Mouse (Mus musculus): ENCODE data around the gene Stk38l. TPM values are rescaled to one million over a fixed set of nuclear protein-coding genes. Genes with fewer than 3 reads are reported as not detected.

Stk38l gene
- polyA plus RNA-seq, 2 experiments: 1.7 to 4.4 TPM

GRCm38 (mm10) chr6:146793527-146793926 is 68.7 kb downstream of the Stk38l start:
- no peak overlapping the region for H3K4me2 ChIP-seq (ENCODE audit: low read depth)
- H3K9ac ChIP-seq (replicated peaks): no peak overlapping the region
- no peak for TF ChIP-seq EP300 (IDR thresholded peaks at IDR 0.05; ENCODE audit: low read depth)
- TF ChIP-seq CTCF (IDR thresholded peaks at IDR 0.05; ENCODE audit: low read depth): no peak
- WGBS (ENCODE audit: insufficient replicate concordance): 40% methylated on average over 3 of the region's 3 CpGs
- H3K36me3 ChIP-seq (replicated peaks; ENCODE audit: control insufficient read depth, insufficient read depth, low read depth): no peaks in the 10 kb centered on the region
- 0 out of 2 replicates have a peak, but pooled peaks cover 10% of the 10 kb centered on the region for H3K27me3 ChIP-seq (ENCODE audit: control insufficient read depth, insufficient read depth, low read length)
- DNase-seq (ENCODE audit: low read depth in 3 of 3, low spot score in 3 of 3): no peak
- H3K4me1 ChIP-seq (replicated peaks; ENCODE audit: control insufficient read depth in 2 of 2, insufficient read depth in 2 of 2, low read length in 1 of 2): 0 out of 4 replicates have a peak, but pooled peaks cover 0 to 5% of the 10 kb centered on the region in 2 experiments
- no peak overlapping the region for H3K27ac ChIP-seq
- no peaks in the 10 kb centered on the region for H3K9me3 ChIP-seq (ENCODE audit: control insufficient read depth, low read length)
- no peak for ATAC-seq (ENCODE audit: insufficient read depth)
- no peak overlapping the region for H3K4me3 ChIP-seq (ENCODE audit: insufficient read depth in 1 of 2, low read depth in 2 of 2, low read length in 2 of 2)

GRCm38 (mm10) chr6:146795166-146795923 is 70.5 kb downstream of the Stk38l start:
- Histone ChIP-seq H3K4me2 (ENCODE audit: low read depth) (peak overlapping the region; percentile 67), H3K9ac (replicated peaks) (no peak overlapping the region), H3K27ac (no peak overlapping the region), H3K4me3 (ENCODE audit: insufficient read depth in 1 of 2, low read depth in 2 of 2, low read length in 2 of 2) (peak overlapping the region; percentile 48 to 49), H3K36me3 (replicated peaks; ENCODE audit: control insufficient read depth, insufficient read depth, low read depth) (no peaks in the 10 kb centered on the region), H3K27me3 (ENCODE audit: control insufficient read depth, insufficient read depth, low read length) (0 out of 2 replicates have a peak, but pooled peaks cover 10% of the 10 kb centered on the region), H3K4me1 (replicated peaks; ENCODE audit: control insufficient read depth in 2 of 2, insufficient read depth in 2 of 2, low read length in 1 of 2) (0 out of 4 replicates have a peak, but pooled peaks cover 0 to 5% of the 10 kb centered on the region in 2 experiments), H3K9me3 (ENCODE audit: control insufficient read depth, low read length) (no peaks in the 10 kb centered on the region)
- no peak for TF ChIP-seq EP300 (IDR thresholded peaks at IDR 0.05; ENCODE audit: low read depth)
- no peak for TF ChIP-seq CTCF (IDR thresholded peaks at IDR 0.05; ENCODE audit: low read depth)
- ATAC-seq (ENCODE audit: insufficient read depth) (peak; percentile 20; the same call in 1 of the 2 replicates), DNase-seq (ENCODE audit: low read depth in 3 of 3, low spot score in 3 of 3) (no peak)
- WGBS (ENCODE audit: insufficient replicate concordance): 12% methylated on average over 22 of the region's 22 CpGs

GRCm38 (mm10) chr6:146795924-146796545 is 71.2 kb downstream of the Stk38l start, which contains the start of gene Arntl2:
TSS of gene Arntl2 (plus strand) at chr6:146796055.
- H3K4me1 ChIP-seq (replicated peaks; ENCODE audit: control insufficient read depth in 2 of 2, insufficient read depth in 2 of 2, low read length in 1 of 2): 0 out of 4 replicates have a peak, but pooled peaks cover 0 to 5% of the 10 kb centered on the region in 2 experiments
- peak in 1 of 3 experiments; percentile 16 for DNase-seq (ENCODE audit: low read depth in 3 of 3, low spot score in 3 of 3)
- peak within 1 kb of the TSS; percentile 67 for H3K4me2 ChIP-seq (ENCODE audit: low read depth)
- H3K4me3 ChIP-seq (ENCODE audit: insufficient read depth in 1 of 2, low read depth in 2 of 2, low read length in 2 of 2): peak within 1 kb of the TSS; percentile 48 to 49
- 1% methylated on average over 36 of the region's 36 CpGs for WGBS (ENCODE audit: insufficient replicate concordance)
- H3K9me3 ChIP-seq (ENCODE audit: control insufficient read depth, low read length): no peaks in the 10 kb centered on the region
- no peaks in the 10 kb centered on the region for H3K36me3 ChIP-seq (replicated peaks; ENCODE audit: control insufficient read depth, insufficient read depth, low read depth)
- ATAC-seq (ENCODE audit: insufficient read depth): peak; percentile 80
- H3K27ac ChIP-seq: no peak within 1 kb of the TSS
- TF ChIP-seq EP300 (IDR thresholded peaks at IDR 0.05; ENCODE audit: low read depth): no peak
- no peak for TF ChIP-seq CTCF (IDR thresholded peaks at IDR 0.05; ENCODE audit: low read depth)
- no peak within 1 kb of the TSS; the same call in 1 of the 2 replicates for H3K9ac ChIP-seq (replicated peaks)
- 0 out of 2 replicates have a peak, but pooled peaks cover 10% of the 10 kb centered on the region for H3K27me3 ChIP-seq (ENCODE audit: control insufficient read depth, insufficient read depth, low read length)

GRCm38 (mm10) chr6:146797446-146797845 is 72.7 kb downstream of the Stk38l start:
- Histone ChIP-seq H3K27me3 (ENCODE audit: control insufficient read depth, insufficient read depth, low read length) (0 out of 2 replicates have a peak, but pooled peaks cover 10% of the 10 kb centered on the region), H3K9me3 (ENCODE audit: control insufficient read depth, low read length) (no peaks in the 10 kb centered on the region), H3K36me3 (replicated peaks; ENCODE audit: control insufficient read depth, insufficient read depth, low read depth) (no peaks in the 10 kb centered on the region), H3K27ac (no peak overlapping the region), H3K4me2 (ENCODE audit: low read depth) (no peak overlapping the region), H3K4me1 (replicated peaks; ENCODE audit: control insufficient read depth in 2 of 2, insufficient read depth in 2 of 2, low read length in 1 of 2) (0 out of 4 replicates have a peak, but pooled peaks cover 0 to 5% of the 10 kb centered on the region in 2 experiments), H3K9ac (replicated peaks) (no peak overlapping the region), H3K4me3 (ENCODE audit: insufficient read depth in 1 of 2, low read depth in 2 of 2, low read length in 2 of 2) (no peak overlapping the region)
- ATAC-seq (ENCODE audit: insufficient read depth) (no peak), DNase-seq (ENCODE audit: low read depth in 3 of 3, low spot score in 3 of 3) (no peak)
- 54% methylated on average over 5 of the region's 5 CpGs for WGBS (ENCODE audit: insufficient replicate concordance)
- TF ChIP-seq EP300 (IDR thresholded peaks at IDR 0.05; ENCODE audit: low read depth): no peak
- TF ChIP-seq CTCF (IDR thresholded peaks at IDR 0.05; ENCODE audit: low read depth): no peak

- TF ChIP-seq EP300 (IDR thresholded peaks at IDR 0.05; ENCODE audit: low read depth) (no peak), CTCF (IDR thresholded peaks at IDR 0.05; ENCODE audit: low read depth) (no peak)
- Histone ChIP-seq H3K36me3 (replicated peaks; ENCODE audit: control insufficient read depth, insufficient read depth, low read depth) (no peaks in the 10 kb centered on the region), H3K9ac (replicated peaks) (no peak overlapping the region), H3K4me1 (replicated peaks; ENCODE audit: control insufficient read depth in 2 of 2, insufficient read depth in 2 of 2, low read length in 1 of 2) (peaks cover 0 to 5% of the 10 kb centered on the region in 2 experiments; a peak in 2 of 4 replicates), H3K4me2 (ENCODE audit: low read depth) (no peak overlapping the region), H3K9me3 (ENCODE audit: control insufficient read depth, low read length) (no peaks in the 10 kb centered on the region), H3K4me3 (ENCODE audit: insufficient read depth in 1 of 2, low read depth in 2 of 2, low read length in 2 of 2) (no peak overlapping the region), H3K27me3 (ENCODE audit: control insufficient read depth, insufficient read depth, low read length) (no peaks in the 10 kb centered on the region), H3K27ac (no peak overlapping the region)
- ATAC-seq (ENCODE audit: insufficient read depth) (no peak), DNase-seq (ENCODE audit: low read depth in 3 of 3, low spot score in 3 of 3) (no peak)
- WGBS (ENCODE audit: insufficient replicate concordance): 60% methylated on average over 6 of the region's 6 CpGs
These were observed 85.2 kb downstream of the Stk38l start for GRCm38 (mm10) chr6:146809991-146810390.
